Mouse (Mus musculus) CH12.LX (cell line): ENCODE data around the gene Ripply1.

Experiments used
- CTCF ChIP-seq, 2 experiments: IDR thresholded peaks in 1 of 2; conservative IDR thresholded peaks in 1 of 2; 2 replicates each; pipeline ENCODE4 v1.5.1; 2011 to 2012; ENCODE audit warnings: low read depth in 2 of 2, low read length in 2 of 2, improper control_type of control experiment in 1 of 2, inconsistent platforms in 1 of 2, mild to moderate bottlenecking in 1 of 2, moderate library complexity in 1 of 2
- E2F4 ChIP-seq: IDR thresholded peaks from 2 replicates; pipeline ENCODE4 v1.6.1; 2011; ENCODE audit warnings: low read depth, low read length, improper control_type of control experiment; ENCODE audit not compliant: insufficient replicate concordance
- MAFK ChIP-seq: IDR thresholded peaks from 2 replicates; pipeline ENCODE4 v1.6.1; 2011; ENCODE audit warnings: low read length, improper control_type of control experiment; ENCODE audit not compliant: insufficient replicate concordance
- NELFE ChIP-seq: IDR thresholded peaks from 2 replicates; pipeline ENCODE4 v1.6.1; 2011; ENCODE audit warnings: low read depth, low read length, improper control_type of control experiment
- NRF1 ChIP-seq: IDR thresholded peaks from 2 replicates; pipeline ENCODE4 v1.6.1; 2014; ENCODE audit warnings: low read depth, mild to moderate bottlenecking, inconsistent platforms, low read length, improper control_type of control experiment, moderate library complexity
- POLR2A ChIP-seq: IDR thresholded peaks from 2 replicates; pipeline ENCODE4 v1.6.1; 2011; ENCODE audit warnings: low read depth, mild to moderate bottlenecking, improper control_type of control experiment, low read length
- RCOR1 ChIP-seq: conservative IDR thresholded peaks from 2 replicates; pipeline ENCODE4 v1.6.1; 2012; ENCODE audit warnings: low read depth, mild to moderate bottlenecking, inconsistent platforms, low read length, improper control_type of control experiment
- SMC3 ChIP-seq: IDR thresholded peaks from 2 replicates; pipeline ENCODE4 v1.6.1; 2011; ENCODE audit warnings: low read depth, low read length, improper control_type of control experiment
- TBP ChIP-seq: conservative IDR thresholded peaks from 2 replicates; pipeline ENCODE4 v1.6.1; 2011; ENCODE audit warnings: low read depth, low read length, improper control_type of control experiment
- TCF12 ChIP-seq: IDR thresholded peaks from 2 replicates; pipeline ENCODE4 v1.6.1; 2014; ENCODE audit warnings: low read depth, mild to moderate bottlenecking, inconsistent platforms, low read length, improper control_type of control experiment

GRCm38 (mm10) chrX:139796037-139796436 is 13.9 kb upstream of the Ripply1 start:
- TF ChIP-seq TCF12: no peak
- no peak for TF ChIP-seq SMC3
- no peak for TF ChIP-seq CTCF (conservative IDR thresholded peaks at IDR 0.05 in 1 of 2, IDR thresholded peaks at IDR 0.05 in 1 of 2; ENCODE audit: low read depth in 2 of 2, low read length in 2 of 2)
- TF ChIP-seq RCOR1: no peak
- TF ChIP-seq NELFE: no peak
- no peak for TF ChIP-seq MAFK
- TF ChIP-seq E2F4: no peak
- TF ChIP-seq TBP: no peak
- no peak for TF ChIP-seq POLR2A
- no peak for TF ChIP-seq NRF1
